Mouse (Mus musculus): ENCODE measurements at regions not wholly inside any gene's neighbourhood (a gene's known extent, or its start where the extent isn't known, plus 50 kb on each side); places are given as distances from the start of the nearest gene placed in this dataset.

DNA sequence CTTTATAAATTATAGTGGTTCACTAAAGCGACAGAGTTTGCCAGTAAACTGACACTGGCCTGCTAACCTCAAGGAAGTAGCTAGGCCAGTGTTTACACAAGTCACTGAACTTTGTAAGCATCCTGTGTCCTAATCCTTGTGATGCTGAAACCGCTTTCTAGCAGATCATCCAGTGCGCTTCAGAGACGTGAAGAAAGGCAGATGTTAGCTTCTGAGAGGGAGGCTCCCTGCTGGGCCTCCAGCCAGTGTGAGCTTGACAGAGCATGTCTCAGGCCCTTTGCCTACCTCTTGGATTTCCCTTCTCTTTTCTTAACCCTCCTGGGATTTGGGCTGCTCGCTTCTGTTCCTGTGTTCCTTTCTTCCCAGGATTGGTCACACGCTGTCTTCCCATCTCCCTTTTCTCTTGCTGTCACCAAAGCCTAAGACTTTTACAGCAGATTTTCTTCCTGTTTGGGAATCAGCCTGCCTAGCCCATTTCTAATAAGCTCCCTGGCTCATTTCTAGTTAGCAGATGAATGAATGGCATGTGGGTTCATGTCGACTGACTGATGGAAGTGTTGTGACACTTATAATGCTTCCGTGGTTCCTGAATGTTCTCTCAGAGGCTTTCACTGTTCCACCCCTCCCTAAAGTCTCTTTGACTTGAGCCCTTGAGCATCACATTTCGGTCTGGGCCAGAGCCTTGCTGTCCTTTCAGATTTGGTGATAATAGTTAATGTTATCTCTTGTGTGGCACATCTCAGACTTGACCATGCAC, 79.1 kb upstream of the Ednra start:
- no peak overlapping the region for H3K4me3 ChIP-seq (replicated peaks; ENCODE audit: low read length)
- no peaks in the 10 kb centered on the region for H3K27me3 ChIP-seq (ENCODE audit: control insufficient read depth, insufficient read depth, low read length)
- no peaks in the 10 kb centered on the region for H3K9me3 ChIP-seq (ENCODE audit: control insufficient read depth, low read length)
- no peaks in the 10 kb centered on the region for H3K36me3 ChIP-seq (ENCODE audit: control insufficient read depth, insufficient read depth, low read length)
- no peak overlapping the region for H3K9ac ChIP-seq (ENCODE audit: low read depth, low read length, severe bottlenecking)
- H3K4me2 ChIP-seq (replicated peaks; ENCODE audit: low read depth, low read length, severe bottlenecking) = no peak overlapping the region
- WGBS = 75% methylated on average over 9 of the region's 9 CpGs
- no peak overlapping the region for H3K27ac ChIP-seq (replicated peaks; ENCODE audit: low read depth, low read length)
- ATAC-seq (ENCODE audit: low FRiP score, low read depth) (no peak), DNase-seq (ENCODE audit: low spot score) (no peak)
- no peak for TF ChIP-seq POLR2A (IDR thresholded peaks at IDR 0.05; ENCODE audit: borderline replicate concordance, extremely low read depth, insufficient read depth, insufficient read length)
- no peaks in the 10 kb centered on the region for H3K4me1 ChIP-seq (ENCODE audit: control insufficient read depth, insufficient read depth, low read length)

DNA sequence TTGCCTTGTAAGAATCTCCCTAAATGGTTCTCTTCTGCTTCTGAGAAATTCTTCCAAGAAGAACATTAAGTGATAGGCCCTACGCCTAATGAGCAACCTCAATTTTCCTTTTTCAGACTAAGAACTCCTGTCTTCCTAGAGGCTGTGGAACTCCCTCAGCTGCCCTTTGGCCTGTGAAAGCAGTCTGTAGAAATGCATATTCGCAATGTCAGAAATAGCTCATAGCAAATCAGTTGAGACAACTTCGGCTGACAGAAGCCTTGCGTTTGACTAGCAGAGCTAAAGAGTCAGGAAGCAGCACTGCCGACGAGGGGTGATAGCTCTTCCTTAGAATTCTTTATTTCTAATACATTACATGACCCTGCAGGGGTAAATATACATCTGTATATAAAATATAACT, 80.3 kb upstream of the Ednra start:
- H3K9ac ChIP-seq (ENCODE audit: low read depth, low read length, severe bottlenecking) = no peak overlapping the region
- H3K4me3 ChIP-seq (replicated peaks; ENCODE audit: low read length) = no peak overlapping the region
- no peak for TF ChIP-seq POLR2A (IDR thresholded peaks at IDR 0.05; ENCODE audit: borderline replicate concordance, extremely low read depth, insufficient read depth, insufficient read length)
- H3K4me1 ChIP-seq (ENCODE audit: control insufficient read depth, insufficient read depth, low read length) = no peaks in the 10 kb centered on the region
- H3K36me3 ChIP-seq (ENCODE audit: control insufficient read depth, insufficient read depth, low read length) = no peaks in the 10 kb centered on the region
- no peaks in the 10 kb centered on the region for H3K27me3 ChIP-seq (ENCODE audit: control insufficient read depth, insufficient read depth, low read length)
- ATAC-seq (ENCODE audit: low FRiP score, low read depth) (no peak), DNase-seq (ENCODE audit: low spot score) (no peak)
- H3K9me3 ChIP-seq (ENCODE audit: control insufficient read depth, low read length) = no peaks in the 10 kb centered on the region
- H3K4me2 ChIP-seq (replicated peaks; ENCODE audit: low read depth, low read length, severe bottlenecking) = no peak overlapping the region
- no peak overlapping the region for H3K27ac ChIP-seq (replicated peaks; ENCODE audit: low read depth, low read length)
- 88% methylated on average over 6 of the region's 6 CpGs for WGBS

- 69% methylated on average over 4 of the region's 4 CpGs for WGBS
- H3K27ac ChIP-seq (replicated peaks; ENCODE audit: low read depth, low read length) = no peak overlapping the region
- ATAC-seq (ENCODE audit: low FRiP score, low read depth) = no peak
- H3K9ac ChIP-seq (ENCODE audit: low read depth, low read length, severe bottlenecking) = no peak overlapping the region
- H3K27me3 ChIP-seq (ENCODE audit: control insufficient read depth, insufficient read depth, low read length) = no peaks in the 10 kb centered on the region
- no peak for TF ChIP-seq POLR2A (IDR thresholded peaks at IDR 0.05; ENCODE audit: borderline replicate concordance, extremely low read depth, insufficient read depth, insufficient read length)
- no peaks in the 10 kb centered on the region for H3K36me3 ChIP-seq (ENCODE audit: control insufficient read depth, insufficient read depth, low read length)
- no peak for DNase-seq (ENCODE audit: low spot score)
- H3K4me1 ChIP-seq (ENCODE audit: control insufficient read depth, insufficient read depth, low read length) = no peaks in the 10 kb centered on the region
- no peaks in the 10 kb centered on the region for H3K9me3 ChIP-seq (ENCODE audit: control insufficient read depth, low read length)
- no peak overlapping the region for H3K4me2 ChIP-seq (replicated peaks; ENCODE audit: low read depth, low read length, severe bottlenecking)
- H3K4me3 ChIP-seq (replicated peaks; ENCODE audit: low read length) = no peak overlapping the region
Observed at GRCm38 (mm10) chr8:77804956-77805355, 80.7 kb upstream of the Ednra start.

GRCm38 (mm10) chr8:77805657-77806056, 81.4 kb upstream of the Ednra start:
- Histone ChIP-seq H3K4me2 (replicated peaks; ENCODE audit: low read depth, low read length, severe bottlenecking) (no peak overlapping the region), H3K36me3 (ENCODE audit: control insufficient read depth, insufficient read depth, low read length) (no peaks in the 10 kb centered on the region), H3K27me3 (ENCODE audit: control insufficient read depth, insufficient read depth, low read length) (no peaks in the 10 kb centered on the region), H3K27ac (replicated peaks; ENCODE audit: low read depth, low read length) (no peak overlapping the region), H3K9me3 (ENCODE audit: control insufficient read depth, low read length) (no peaks in the 10 kb centered on the region), H3K4me3 (replicated peaks; ENCODE audit: low read length) (no peak overlapping the region), H3K9ac (ENCODE audit: low read depth, low read length, severe bottlenecking) (no peak overlapping the region), H3K4me1 (ENCODE audit: control insufficient read depth, insufficient read depth, low read length) (no peaks in the 10 kb centered on the region)
- ATAC-seq (ENCODE audit: low FRiP score, low read depth) = no peak
- TF ChIP-seq POLR2A (IDR thresholded peaks at IDR 0.05; ENCODE audit: borderline replicate concordance, extremely low read depth, insufficient read depth, insufficient read length) = no peak
- no peak for DNase-seq (ENCODE audit: low spot score)
- WGBS = 73% methylated on average over 6 of the region's 6 CpGs

DNA sequence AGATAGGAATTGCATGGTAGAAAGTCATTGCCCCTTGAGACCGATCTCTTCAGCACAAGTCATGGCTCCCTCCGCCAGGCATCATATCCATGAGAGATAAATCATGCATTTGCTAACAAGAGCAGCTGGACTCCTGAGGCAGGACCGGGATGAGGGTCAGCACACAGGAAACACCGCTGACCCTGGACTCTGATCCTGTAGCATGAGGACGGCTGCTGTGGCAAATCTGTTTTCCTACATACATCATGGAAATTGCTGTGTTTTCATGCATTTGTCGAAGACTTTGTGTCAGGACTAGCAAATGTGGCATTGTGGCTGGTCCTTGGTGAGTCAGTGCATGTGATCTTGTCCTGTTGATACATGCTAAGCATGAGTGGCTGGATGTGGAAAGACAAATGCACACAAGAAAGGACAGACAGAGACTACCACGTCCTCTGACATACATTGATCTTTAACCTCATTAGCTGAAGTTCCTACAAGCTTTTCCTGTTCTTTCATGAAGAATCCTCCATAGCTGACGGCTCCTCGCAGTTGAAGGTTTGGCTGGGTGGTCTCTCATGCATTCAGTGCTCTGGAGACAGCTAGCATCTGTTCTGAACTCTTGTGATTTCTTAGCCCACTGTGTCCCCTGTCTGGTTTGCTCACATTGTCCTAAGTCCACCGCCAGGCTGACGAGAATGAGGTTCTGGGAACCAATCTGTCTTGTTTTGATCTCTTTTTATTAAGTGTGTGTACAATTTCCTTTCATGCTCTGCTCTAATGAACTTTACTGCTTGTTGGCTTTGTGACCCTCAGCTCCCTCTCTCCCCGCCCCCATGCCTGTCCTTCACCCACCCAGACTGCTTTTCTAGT, 90.8 kb upstream of the Ednra start:
- H3K9me3 ChIP-seq (ENCODE audit: control insufficient read depth, low read length) = no peaks in the 10 kb centered on the region
- H3K27me3 ChIP-seq (ENCODE audit: control insufficient read depth, insufficient read depth, low read length) = no peaks in the 10 kb centered on the region
- 21% methylated on average over 12 of the region's 12 CpGs for WGBS
- DNase-seq (ENCODE audit: low spot score) (no peak), ATAC-seq (ENCODE audit: low FRiP score, low read depth) (no peak)
- no peak for TF ChIP-seq POLR2A (IDR thresholded peaks at IDR 0.05; ENCODE audit: borderline replicate concordance, extremely low read depth, insufficient read depth, insufficient read length)
- H3K4me1 ChIP-seq (ENCODE audit: control insufficient read depth, insufficient read depth, low read length) = peaks cover 17% of the 10 kb centered on the region
- H3K4me2 ChIP-seq (replicated peaks; ENCODE audit: low read depth, low read length, severe bottlenecking) = peak overlapping the region; percentile 37; the same call in 1 of the 2 replicates
- H3K36me3 ChIP-seq (ENCODE audit: control insufficient read depth, insufficient read depth, low read length) = no peaks in the 10 kb centered on the region
- no peak overlapping the region; the same call in 1 of the 2 replicates for H3K4me3 ChIP-seq (replicated peaks; ENCODE audit: low read length)
- H3K9ac ChIP-seq (ENCODE audit: low read depth, low read length, severe bottlenecking) = no peak overlapping the region
- H3K27ac ChIP-seq (replicated peaks; ENCODE audit: low read depth, low read length) = no peak overlapping the region; the same call in 1 of the 2 replicates

All from limb, embryonic 14.5 days (tissue).